Mouse (Mus musculus) midbrain, embryonic 11.5 days (tissue): Measurements from ENCODE around the gene Zbtb16. TPM values are rescaled to one million over a fixed set of nuclear protein-coding genes. Genes with fewer than 3 reads are reported as not detected.

Experiments
- ATAC-seq: fragments of 200-750 bp; cut with Nextera tagmentation; 2 replicates; pipeline ENCODE4 v1.8.0; 2017; ENCODE audit warnings: moderate TSS enrichment, moderate library complexity; ENCODE audit not compliant: low FRiP score
- DNase-seq: peaks from one replicate; pipeline ENCODE4 v3.0.0; 2015; ENCODE audit warnings: low spot score; ENCODE audit errors: missing footprints
- H3K27ac ChIP-seq: fragments of 300-500 bp; sonication (generic); 2 replicates; pipeline ENCODE4 v1.5.1; 2014; ENCODE audit warnings: low read depth, low read length
- H3K27me3 ChIP-seq: fragments of 300-500 bp; sonication (generic); 2 replicates; pipeline ENCODE4 v1.6.1; 2014; ENCODE audit warnings: mild to moderate bottlenecking, low read length, moderate library complexity, mixed read lengths; ENCODE audit not compliant: control insufficient read depth, insufficient read depth
- H3K36me3 ChIP-seq: fragments of 300-500 bp; sonication (generic); 2 replicates; pipeline ENCODE4 v1.6.1; 2014; ENCODE audit warnings: mild to moderate bottlenecking, low read length, moderate library complexity, mixed read lengths; ENCODE audit not compliant: control insufficient read depth, insufficient read depth
- H3K4me1 ChIP-seq: fragments of 300-500 bp; sonication (generic); 2 replicates; pipeline ENCODE4 v1.6.1; 2014; ENCODE audit warnings: low read length; ENCODE audit not compliant: control insufficient read depth, insufficient read depth
- H3K4me2 ChIP-seq: fragments of 300-500 bp; sonication (generic); 2 replicates; pipeline ENCODE4 v1.6.1; 2014; ENCODE audit warnings: mild to moderate bottlenecking, moderate library complexity
- H3K4me3 ChIP-seq: fragments of 300-500 bp; sonication (generic); 2 replicates; pipeline ENCODE4 v1.5.1; 2014; ENCODE audit warnings: low read depth, low read length
- H3K9ac ChIP-seq: fragments of 300-500 bp; sonication (generic); 2 replicates; pipeline ENCODE4 v1.6.1; 2014; ENCODE audit warnings: low read length
- H3K9me3 ChIP-seq: fragments of 300-500 bp; sonication (generic); 2 replicates; pipeline ENCODE4 v1.6.1; 2016; ENCODE audit warnings: low read length; ENCODE audit not compliant: control insufficient read depth
- WGBS: fragments of 180-500 bp; shearing (Covaris S2); extraction: QIAGEN DNeasy Blood & Tissue Kit; methylation state at CpG from one replicate; pipeline ENCODE4 v1.1.7; 2014; 5-methylcytosine and 5-hydroxymethylcytosine counted together
- polyA plus RNA-seq: library from polyadenylated mRNA; unstranded; fragments of >200 nt; fragmentation: Nextera tagmentation; extraction: Ambion mirVana; gene quantifications from 2 replicates; pipeline ENCODE4 v1.2.1, GENCODE M21; 2014

The Zbtb16 gene
- polyA plus RNA-seq, 1 experiment from 2014 or later = 15.0 TPM

DNA sequence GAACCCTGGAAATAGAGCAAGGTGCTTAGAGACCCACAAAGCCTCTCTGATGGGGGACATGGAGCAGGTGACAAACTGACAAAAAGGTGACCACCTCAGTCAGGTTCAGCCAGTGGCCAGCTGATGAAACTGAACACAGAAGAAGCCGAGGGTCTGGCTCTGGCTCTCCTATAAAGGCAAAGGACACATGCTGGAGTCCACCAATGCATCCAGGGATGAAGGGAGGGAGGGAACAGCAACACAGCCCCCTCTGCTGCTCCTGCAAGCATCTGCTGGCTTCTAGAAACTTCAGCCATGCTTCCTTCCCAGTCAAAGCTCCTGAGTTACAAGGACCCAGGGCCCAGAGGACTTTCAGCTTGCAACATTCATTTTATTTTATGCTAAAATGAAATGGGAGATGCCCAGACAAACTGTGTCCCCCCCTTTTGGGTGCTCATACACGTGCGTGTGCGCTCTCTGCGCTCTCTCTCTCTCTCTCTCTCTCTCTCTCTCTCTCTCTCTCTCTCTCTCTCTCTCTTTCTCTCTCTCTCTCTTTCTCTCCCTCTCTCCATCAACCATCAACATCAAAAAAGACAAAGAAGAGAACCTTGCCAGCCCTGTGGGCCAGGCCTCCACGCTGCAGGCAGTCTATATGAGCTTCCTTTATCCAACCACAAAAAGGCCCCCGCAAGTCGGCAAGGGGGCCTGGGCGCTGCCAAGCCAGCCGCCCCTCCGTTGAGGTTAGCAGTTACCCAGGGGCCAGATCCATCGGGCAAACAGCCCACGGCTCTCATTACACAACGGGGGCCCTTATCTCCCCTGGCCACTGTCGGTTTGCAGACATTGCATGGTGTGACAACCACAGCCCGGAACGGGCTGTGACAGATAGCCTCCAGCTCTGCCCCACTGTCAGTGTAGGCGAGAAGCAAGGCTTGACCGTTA, 21.8 kb downstream of the Zbtb16 start:
- Histone ChIP-seq H3K4me2 (no peak overlapping the region), H3K27me3 (no peaks in the 10 kb centered on the region), H3K4me1 (no peaks in the 10 kb centered on the region), H3K4me3 (no peak overlapping the region), H3K27ac (no peak overlapping the region; the same call in 1 of the 2 replicates), H3K9ac (no peak overlapping the region), H3K36me3 (no peaks in the 10 kb centered on the region), H3K9me3 (no peaks in the 10 kb centered on the region)
- ATAC-seq (no peak), DNase-seq (no peak)
- WGBS = 83% methylated on average over 19 of the region's 19 CpGs

DNA sequence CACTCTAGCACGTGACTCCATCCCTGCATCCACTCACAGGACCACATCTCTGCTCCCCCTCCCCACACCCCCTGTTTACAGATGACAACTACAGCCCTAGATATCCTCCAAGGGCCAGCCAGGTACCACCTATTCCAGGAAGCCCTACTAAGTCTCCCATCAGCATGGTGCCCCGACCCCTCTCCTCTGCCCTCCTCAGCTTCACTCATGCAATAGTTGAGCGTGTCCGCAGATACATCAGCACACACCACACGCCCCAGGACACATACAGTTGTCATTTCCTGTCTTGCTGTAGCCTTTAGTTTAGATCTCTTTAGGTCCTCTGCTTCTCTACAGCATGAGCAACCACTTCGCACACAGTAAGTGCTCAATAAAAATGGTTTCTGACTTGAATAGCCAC, 23.7 kb downstream of the Zbtb16 start:
- Histone ChIP-seq H3K9ac (no peak overlapping the region), H3K36me3 (no peaks in the 10 kb centered on the region), H3K4me3 (no peak overlapping the region), H3K9me3 (no peaks in the 10 kb centered on the region), H3K27ac (no peak overlapping the region), H3K27me3 (no peaks in the 10 kb centered on the region), H3K4me1 (no peaks in the 10 kb centered on the region), H3K4me2 (no peak overlapping the region)
- 95% methylated on average over 6 of the region's 6 CpGs for WGBS
- DNase-seq (no peak), ATAC-seq (no peak)

DNA sequence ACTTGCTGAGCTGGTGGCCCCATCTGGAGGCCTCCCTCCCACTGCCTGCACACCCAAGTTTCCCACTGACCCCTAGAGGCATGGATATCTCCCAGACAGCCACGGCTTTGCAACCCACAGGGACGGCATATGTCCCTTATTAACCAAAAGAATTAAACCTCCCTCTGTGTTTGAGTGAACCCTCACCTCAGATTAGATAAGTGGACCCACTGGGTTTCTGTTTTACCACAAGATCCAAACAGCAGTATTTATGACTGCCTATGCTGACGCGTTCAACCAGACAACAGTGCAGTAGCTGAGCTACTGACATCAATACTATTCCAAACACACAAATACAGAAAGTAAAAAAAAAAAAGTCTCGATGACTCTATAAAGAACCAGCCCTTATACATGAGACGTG, 29.4 kb downstream of the Zbtb16 start:
- 0 out of 2 replicates have a peak, but pooled peaks cover 2% of the 10 kb centered on the region for H3K4me1 ChIP-seq
- no peaks in the 10 kb centered on the region for H3K9me3 ChIP-seq
- H3K9ac ChIP-seq = no peak overlapping the region
- ATAC-seq (no peak), DNase-seq (no peak)
- WGBS = 77% methylated on average over 6 of the region's 6 CpGs
- no peaks in the 10 kb centered on the region for H3K36me3 ChIP-seq
- H3K27me3 ChIP-seq = no peaks in the 10 kb centered on the region
- H3K4me3 ChIP-seq = no peak overlapping the region
- H3K4me2 ChIP-seq = no peak overlapping the region
- H3K27ac ChIP-seq = no peak overlapping the region

DNA sequence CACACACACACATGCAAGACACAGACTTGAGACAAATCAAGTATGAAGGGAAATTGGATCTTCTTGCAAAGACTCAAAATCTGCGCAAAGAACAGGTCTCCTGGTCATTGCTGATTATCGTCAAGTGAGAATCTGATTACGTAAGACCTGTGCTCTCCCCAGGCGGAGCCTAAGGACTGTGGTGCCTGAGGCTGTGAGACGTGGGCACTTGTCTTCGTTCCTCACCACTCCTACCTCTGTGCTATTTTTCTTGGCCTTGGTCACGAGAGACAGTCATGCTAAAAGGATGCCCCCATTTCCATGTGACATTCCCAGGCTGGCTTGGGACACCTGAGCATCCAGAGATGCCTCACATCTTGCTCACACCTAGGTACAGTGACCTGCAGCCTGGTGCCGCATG, 30.2 kb downstream of the Zbtb16 start:
- no peak overlapping the region for H3K4me3 ChIP-seq
- no peak for DNase-seq
- no peak overlapping the region for H3K9ac ChIP-seq
- no peak overlapping the region for H3K27ac ChIP-seq
- H3K36me3 ChIP-seq = no peaks in the 10 kb centered on the region
- WGBS = 86% methylated on average over 8 of the region's 8 CpGs
- no peak for ATAC-seq
- H3K4me2 ChIP-seq = no peak overlapping the region
- no peaks in the 10 kb centered on the region for H3K9me3 ChIP-seq
- H3K27me3 ChIP-seq = no peaks in the 10 kb centered on the region
- H3K4me1 ChIP-seq = 0 out of 2 replicates have a peak, but pooled peaks cover 4% of the 10 kb centered on the region

DNA sequence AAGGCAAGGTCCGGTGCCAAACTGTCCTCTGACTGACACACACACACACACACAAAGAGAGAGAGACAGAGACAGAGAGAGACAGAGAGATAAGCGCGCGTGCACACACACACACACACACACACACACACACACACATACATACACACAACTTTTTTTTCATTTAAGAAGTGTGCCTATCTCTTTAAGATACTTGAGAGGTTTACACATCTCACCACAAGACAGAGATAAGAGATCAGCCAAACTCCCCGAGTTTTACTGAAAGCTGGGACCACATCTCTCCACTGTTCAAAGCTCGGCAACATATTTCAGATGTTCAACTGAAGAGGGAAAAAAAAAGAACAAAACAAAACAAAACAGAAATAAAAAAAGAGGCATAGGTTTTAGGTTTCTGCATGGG, 31.5 kb downstream of the Zbtb16 start:
- no peak for ATAC-seq
- H3K27me3 ChIP-seq = no peaks in the 10 kb centered on the region
- no peak overlapping the region for H3K9ac ChIP-seq
- H3K4me1 ChIP-seq = 0 out of 2 replicates have a peak, but pooled peaks cover 4% of the 10 kb centered on the region
- H3K27ac ChIP-seq = no peak overlapping the region
- H3K4me3 ChIP-seq = no peak overlapping the region
- H3K9me3 ChIP-seq = no peaks in the 10 kb centered on the region
- no peak for DNase-seq
- no peaks in the 10 kb centered on the region for H3K36me3 ChIP-seq
- WGBS = 85% methylated on average over 6 of the region's 6 CpGs
- no peak overlapping the region for H3K4me2 ChIP-seq

DNA sequence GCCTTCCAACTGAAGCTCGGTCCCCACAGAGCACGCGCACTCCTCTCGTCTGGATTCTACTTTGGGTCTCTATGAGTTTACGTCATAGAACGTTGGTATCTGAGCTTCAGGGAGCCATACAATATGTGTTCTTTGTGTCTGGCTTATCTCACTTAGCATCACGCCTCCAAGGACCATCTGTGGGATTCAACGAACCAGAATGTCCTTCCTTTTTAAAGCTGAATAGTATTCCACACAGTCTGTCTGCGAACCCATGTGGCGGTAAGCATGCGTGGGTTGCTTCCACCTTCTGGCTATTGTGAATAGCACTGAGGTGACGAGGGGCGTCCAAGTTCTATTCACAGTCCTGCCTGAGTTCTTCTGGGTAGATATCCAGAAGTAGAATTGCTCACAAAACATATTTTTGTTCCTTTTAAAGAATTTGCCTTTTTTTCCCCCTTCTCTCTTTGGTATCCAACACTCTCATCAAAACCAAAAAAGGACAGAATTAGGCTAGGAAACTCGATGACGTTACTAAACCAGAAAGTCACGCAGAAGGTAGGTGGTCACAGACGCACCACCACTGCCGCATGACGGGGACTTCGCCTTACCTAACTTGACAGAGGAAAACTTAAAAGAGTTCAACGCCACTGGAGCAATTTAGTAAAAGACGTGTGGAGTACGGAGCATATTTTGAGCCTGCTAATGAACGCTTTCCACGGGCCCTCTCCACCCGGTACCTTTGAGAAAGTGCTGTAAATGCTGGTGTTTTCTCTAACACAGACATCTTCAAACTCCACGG, 32.4 kb downstream of the Zbtb16 start:
- 0 out of 2 replicates have a peak, but pooled peaks cover 5% of the 10 kb centered on the region for H3K4me1 ChIP-seq
- no peak overlapping the region for H3K27ac ChIP-seq
- no peak overlapping the region for H3K9ac ChIP-seq
- no peak overlapping the region for H3K4me3 ChIP-seq
- no peak for ATAC-seq
- no peak overlapping the region for H3K4me2 ChIP-seq
- WGBS = 93% methylated on average over 27 of the region's 27 CpGs
- H3K9me3 ChIP-seq = no peaks in the 10 kb centered on the region
- no peaks in the 10 kb centered on the region for H3K27me3 ChIP-seq
- DNase-seq = no peak
- no peaks in the 10 kb centered on the region for H3K36me3 ChIP-seq

DNA sequence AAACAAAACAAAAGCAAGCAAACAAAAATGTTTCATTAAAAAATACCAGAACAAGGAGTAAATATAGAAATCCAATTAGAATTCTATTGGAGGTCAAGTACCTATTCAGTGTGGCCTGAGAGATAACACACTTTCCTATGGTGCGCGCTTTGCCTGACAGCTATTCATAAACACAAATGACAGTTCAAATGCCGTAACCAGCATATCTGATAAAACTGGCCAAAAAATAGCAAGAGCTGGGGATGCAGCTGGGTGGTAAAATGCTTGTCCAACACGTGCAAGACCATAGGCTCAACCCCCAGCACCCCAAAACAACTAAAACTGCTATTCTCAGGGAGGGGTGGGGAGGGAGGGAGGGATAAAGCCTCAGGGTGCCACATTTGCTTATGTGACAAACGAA, 33.6 kb downstream of the Zbtb16 start:
- no peaks in the 10 kb centered on the region for H3K36me3 ChIP-seq
- no peak overlapping the region for H3K4me2 ChIP-seq
- H3K9ac ChIP-seq = no peak overlapping the region
- H3K9me3 ChIP-seq = no peaks in the 10 kb centered on the region
- no peak for ATAC-seq
- whole genome bisulfite sequencing = 68% methylated on average over 5 of the region's 5 CpGs
- no peak overlapping the region for H3K27ac ChIP-seq
- H3K4me3 ChIP-seq = no peak overlapping the region
- 0 out of 2 replicates have a peak, but pooled peaks cover 6% of the 10 kb centered on the region for H3K4me1 ChIP-seq
- DNase-seq = no peak
- no peaks in the 10 kb centered on the region for H3K27me3 ChIP-seq

DNA sequence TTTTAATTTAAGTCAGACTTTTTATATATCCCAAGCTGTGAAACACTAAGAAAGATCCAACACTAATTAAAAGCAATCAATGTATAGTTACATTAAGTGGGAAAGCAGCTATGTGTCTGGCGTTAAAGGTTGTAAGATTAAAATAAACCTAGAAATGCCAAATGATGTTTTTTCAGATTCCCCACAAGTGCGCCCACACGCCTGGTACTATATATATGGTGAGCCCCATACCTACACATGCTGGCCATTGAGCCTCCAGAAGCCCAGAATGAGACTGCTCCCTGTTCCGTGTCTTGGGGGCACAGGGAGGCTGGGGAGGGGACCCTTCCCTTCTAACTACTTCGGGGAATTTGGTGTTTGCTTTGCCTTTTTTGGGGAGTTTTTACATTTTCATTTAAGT, 34.7 kb downstream of the Zbtb16 start:
- H3K9ac ChIP-seq = no peak overlapping the region
- H3K27ac ChIP-seq = no peak overlapping the region
- no peak for ATAC-seq
- WGBS = 83% methylated on average over 5 of the region's 5 CpGs
- no peaks in the 10 kb centered on the region for H3K9me3 ChIP-seq
- no peak overlapping the region for H3K4me2 ChIP-seq
- H3K4me1 ChIP-seq = peaks cover 11% of the 10 kb centered on the region
- H3K27me3 ChIP-seq = no peaks in the 10 kb centered on the region
- DNase-seq = no peak
- no peaks in the 10 kb centered on the region for H3K36me3 ChIP-seq
- H3K4me3 ChIP-seq = no peak overlapping the region

DNA sequence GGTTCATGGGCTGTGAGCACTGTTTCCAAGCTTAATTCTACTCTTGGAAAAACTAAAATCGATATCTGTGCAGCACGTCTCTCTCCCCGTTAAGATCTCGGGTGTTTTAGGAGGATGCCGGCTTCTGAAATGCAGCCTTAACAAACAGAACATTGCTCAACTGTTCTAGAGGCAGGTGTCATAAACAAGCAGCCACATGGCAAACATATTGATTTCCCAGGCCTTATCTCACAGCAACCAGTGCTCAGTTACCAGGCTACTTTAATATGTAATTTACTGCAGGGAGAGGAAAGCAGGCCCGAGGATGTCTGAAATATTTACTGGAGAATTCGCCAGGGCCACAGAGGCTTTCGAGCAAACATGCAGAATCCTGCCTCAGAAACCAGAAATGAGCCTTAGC, 35.4 kb downstream of the Zbtb16 start:
- peaks cover 18% of the 10 kb centered on the region for H3K4me1 ChIP-seq
- H3K4me2 ChIP-seq = no peak overlapping the region
- DNase-seq (no peak), ATAC-seq (no peak)
- no peak overlapping the region for H3K27ac ChIP-seq
- H3K36me3 ChIP-seq = no peaks in the 10 kb centered on the region
- H3K4me3 ChIP-seq = no peak overlapping the region
- no peaks in the 10 kb centered on the region for H3K27me3 ChIP-seq
- 85% methylated on average over 8 of the region's 8 CpGs for WGBS
- H3K9ac ChIP-seq = no peak overlapping the region
- H3K9me3 ChIP-seq = no peaks in the 10 kb centered on the region
